Mouse (Mus musculus): Measurements from ENCODE around the gene Kctd11. TPM values are rescaled to one million over a fixed set of nuclear protein-coding genes. Genes with fewer than 3 reads are reported as not detected.

The Kctd11 gene
- polyA plus RNA-seq, 1 experiment from 2014 or later: 3.3 TPM

DNA sequence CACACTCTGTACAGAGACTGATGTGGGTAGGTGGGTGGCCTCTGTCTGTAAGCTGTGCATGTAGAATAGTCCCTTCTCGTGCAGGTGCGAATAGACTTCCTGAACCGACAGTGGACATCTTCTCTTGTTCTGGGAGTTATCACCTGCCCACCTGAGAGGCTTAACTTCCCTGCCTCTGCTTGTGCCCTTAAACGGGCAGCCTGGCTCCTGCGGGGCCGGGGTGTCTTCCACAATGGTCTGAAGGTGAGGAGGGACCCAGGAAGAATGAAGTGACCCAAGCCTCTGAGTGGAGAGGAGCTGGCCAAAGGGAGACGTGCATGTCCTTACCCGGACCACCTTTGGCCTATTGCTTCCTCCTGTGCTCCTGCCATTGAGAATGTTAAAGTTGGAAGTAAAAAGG is 29.0 kb upstream of the Kctd11 start:
- H3K27me3 ChIP-seq: no peaks in the 10 kb centered on the region
- H3K36me3 ChIP-seq: peaks cover 87% of the 10 kb centered on the region
- H3K27ac ChIP-seq (replicated peaks): no peak overlapping the region
- H3K9me3 ChIP-seq: no peaks in the 10 kb centered on the region
- ATAC-seq (ENCODE audit: low read depth): no peak
- no peak overlapping the region for H3K9ac ChIP-seq
- peaks cover 20% of the 10 kb centered on the region for H3K4me1 ChIP-seq (replicated peaks)
- H3K4me2 ChIP-seq: no peak overlapping the region
- 90% methylated on average over 8 of the region's 8 CpGs for WGBS
- no peak overlapping the region for H3K4me3 ChIP-seq

DNA sequence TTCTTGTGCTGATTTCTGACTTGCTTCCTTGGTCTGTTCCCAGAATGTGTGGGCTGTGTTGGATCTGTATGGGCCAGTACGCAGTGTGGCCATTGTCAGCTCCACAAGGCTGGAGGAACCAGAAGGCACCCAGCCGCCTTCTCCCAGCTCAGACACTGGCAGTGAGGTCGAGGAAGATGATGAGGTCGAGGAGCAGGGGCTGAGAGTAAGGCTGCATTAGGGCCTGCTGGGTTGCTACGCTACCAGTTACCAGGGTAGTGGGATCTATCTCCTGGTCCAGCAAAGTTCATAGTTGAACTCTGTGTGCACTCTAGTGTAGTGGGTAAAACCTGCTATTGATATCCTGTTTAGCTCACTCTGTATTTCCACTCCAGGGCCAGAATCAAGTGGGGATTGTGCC is 28.0 kb upstream of the Kctd11 start:
- Histone ChIP-seq H3K9ac (no peak overlapping the region), H3K4me1 (replicated peaks) (peaks cover 11% of the 10 kb centered on the region), H3K9me3 (no peaks in the 10 kb centered on the region), H3K4me3 (no peak overlapping the region), H3K4me2 (no peak overlapping the region), H3K36me3 (peaks cover 90% of the 10 kb centered on the region), H3K27me3 (no peaks in the 10 kb centered on the region), H3K27ac (replicated peaks) (no peak overlapping the region)
- 94% methylated on average over 5 of the region's 5 CpGs for WGBS
- no peak for ATAC-seq (ENCODE audit: low read depth)

DNA sequence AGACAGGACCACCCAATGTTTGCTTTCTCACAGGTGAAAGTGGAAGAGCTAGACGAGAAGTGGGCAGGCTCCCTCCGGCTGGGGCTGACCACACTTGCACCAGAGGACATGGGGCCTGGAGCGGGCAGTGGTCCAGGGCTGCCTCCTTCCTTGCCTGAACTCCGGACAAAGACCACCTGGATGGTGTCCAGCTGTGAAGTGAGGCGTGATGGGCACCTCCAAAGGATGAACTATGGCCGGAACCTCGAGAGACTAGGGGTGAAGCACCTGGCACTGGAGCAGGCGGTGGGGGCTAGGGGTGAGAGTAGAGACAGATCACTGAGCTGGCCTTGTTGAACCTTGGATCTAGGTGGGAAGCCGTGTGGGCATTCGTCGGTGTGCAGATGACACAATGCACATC is 27.4 kb upstream of the Kctd11 start:
- H3K36me3 ChIP-seq: peaks cover 96% of the 10 kb centered on the region
- H3K4me2 ChIP-seq: no peak overlapping the region
- H3K4me3 ChIP-seq: no peak overlapping the region
- H3K4me1 ChIP-seq (replicated peaks): peaks cover 10% of the 10 kb centered on the region
- H3K9me3 ChIP-seq: no peaks in the 10 kb centered on the region
- H3K9ac ChIP-seq: no peak overlapping the region
- WGBS: 95% methylated on average over 11 of the region's 11 CpGs
- H3K27me3 ChIP-seq: no peaks in the 10 kb centered on the region
- H3K27ac ChIP-seq (replicated peaks): no peak overlapping the region
- ATAC-seq (ENCODE audit: low read depth): no peak

DNA sequence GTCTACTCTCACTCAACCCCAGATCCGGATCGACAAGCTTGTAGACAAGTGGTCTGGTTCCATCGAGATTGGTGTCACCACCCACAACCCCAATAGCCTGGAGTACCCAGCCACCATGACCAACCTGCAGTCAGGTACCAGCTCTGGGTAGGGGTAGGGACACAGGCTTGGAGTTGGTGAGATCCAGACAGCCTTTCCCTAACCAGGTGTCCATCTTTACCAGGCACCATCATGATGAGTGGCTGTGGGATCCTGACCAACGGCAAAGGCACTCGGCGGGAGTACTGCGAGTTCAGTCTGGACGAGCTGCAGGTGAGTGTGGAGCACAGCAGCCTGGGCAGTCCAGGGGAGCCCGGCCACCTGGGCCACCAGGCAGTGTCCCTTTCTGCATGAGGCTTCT is 23.1 kb upstream of the Kctd11 start:
- WGBS: 96% methylated on average over 9 of the region's 9 CpGs
- ATAC-seq (ENCODE audit: low read depth): no peak
- Histone ChIP-seq H3K9me3 (no peaks in the 10 kb centered on the region), H3K27ac (replicated peaks) (no peak overlapping the region), H3K9ac (no peak overlapping the region), H3K4me3 (no peak overlapping the region), H3K36me3 (peaks cover 57% of the 10 kb centered on the region), H3K27me3 (no peaks in the 10 kb centered on the region), H3K4me2 (no peak overlapping the region), H3K4me1 (replicated peaks) (peaks cover 25% of the 10 kb centered on the region)

DNA sequence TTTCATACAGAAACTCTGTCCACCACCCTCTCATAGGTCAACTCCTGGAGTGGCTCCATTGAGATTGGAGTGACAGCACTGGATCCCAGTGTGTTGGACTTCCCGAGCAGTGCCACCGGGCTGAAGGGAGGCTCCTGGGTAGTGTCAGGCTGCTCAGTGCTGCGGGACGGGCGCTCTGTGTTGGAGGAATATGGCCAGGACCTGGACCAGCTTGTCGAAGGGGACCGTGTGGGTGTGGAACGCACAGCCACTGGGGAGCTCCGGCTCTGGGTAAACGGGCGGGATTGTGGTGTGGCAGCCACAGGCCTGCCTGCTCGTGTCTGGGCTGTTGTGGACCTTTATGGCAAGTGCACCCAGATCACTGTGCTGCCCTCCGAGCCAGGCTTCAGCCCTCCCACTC is 21.8 kb upstream of the Kctd11 start:
- Histone ChIP-seq H3K9ac (peak overlapping the region; percentile 97), H3K27me3 (no peaks in the 10 kb centered on the region), H3K4me2 (peak overlapping the region; percentile 98), H3K36me3 (peaks cover 44% of the 10 kb centered on the region), H3K9me3 (no peaks in the 10 kb centered on the region), H3K4me3 (peak overlapping the region; percentile 76), H3K27ac (replicated peaks) (no peak overlapping the region), H3K4me1 (replicated peaks) (peaks cover 38% of the 10 kb centered on the region)
- 85% methylated on average over 13 of the region's 13 CpGs for WGBS
- no peak for ATAC-seq (ENCODE audit: low read depth)

DNA sequence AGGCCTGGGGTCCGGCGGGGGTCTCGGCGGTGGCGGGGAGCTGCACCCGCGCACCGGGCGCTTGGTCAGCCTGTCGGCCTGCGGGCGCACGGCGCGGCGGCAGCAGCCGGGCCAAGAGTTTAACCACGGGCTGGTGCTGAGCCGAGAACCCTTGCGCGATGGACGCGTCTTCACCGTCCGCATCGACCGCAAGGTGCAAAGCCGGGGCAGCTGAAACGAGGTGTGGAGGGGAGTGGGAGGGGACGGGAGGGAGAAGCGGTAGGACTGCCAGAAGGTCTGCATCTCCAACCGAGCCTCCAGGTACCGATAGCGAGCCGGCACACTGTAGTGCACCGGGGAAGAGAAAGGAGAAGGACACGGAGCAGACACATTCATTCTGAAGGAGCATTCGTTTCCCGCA is 20.8 kb upstream of the Kctd11 start:
- Histone ChIP-seq H3K27me3 (no peaks in the 10 kb centered on the region), H3K27ac (replicated peaks) (peak overlapping the region; percentile 98), H3K4me1 (replicated peaks) (peaks cover 38% of the 10 kb centered on the region), H3K36me3 (peaks cover 34% of the 10 kb centered on the region), H3K9me3 (no peaks in the 10 kb centered on the region), H3K4me2 (peak overlapping the region; percentile 98), H3K9ac (peak overlapping the region; percentile 97), H3K4me3 (peak overlapping the region; percentile 76)
- 0% methylated on average over 31 of the region's 39 CpGs for WGBS
- no peak; the same call in 1 of the 2 replicates for ATAC-seq (ENCODE audit: low read depth)

DNA sequence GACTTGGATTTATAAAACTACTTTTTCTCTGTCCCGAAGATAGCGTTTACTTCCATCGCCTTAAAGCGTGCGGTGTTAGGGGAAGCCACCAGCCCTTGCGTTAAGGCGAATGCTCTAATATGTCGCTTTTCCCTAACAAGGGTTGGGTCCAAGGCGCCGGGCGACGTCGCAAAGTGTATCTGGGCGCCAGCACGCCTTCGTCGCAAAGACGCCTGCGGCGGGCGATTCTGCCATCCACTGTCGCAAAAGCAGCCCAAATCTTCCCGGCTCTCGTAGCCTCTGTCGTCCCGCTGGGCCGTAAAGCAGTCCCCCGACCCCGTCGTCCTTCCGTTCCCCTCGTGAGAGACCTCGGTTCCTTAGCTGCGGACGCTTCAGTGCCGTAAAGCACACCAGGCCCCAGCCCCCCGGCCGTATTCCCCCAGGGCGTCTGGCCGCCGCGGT is 20.2 kb upstream of the Kctd11 start:
- peak overlapping the region; percentile 97 for H3K9ac ChIP-seq
- under 1% methylated on average over 42 of the region's 42 CpGs for WGBS
- H3K4me2 ChIP-seq: peak overlapping the region; percentile 98
- no peaks in the 10 kb centered on the region for H3K27me3 ChIP-seq
- ATAC-seq (ENCODE audit: low read depth): peak; percentile 81
- H3K9me3 ChIP-seq: no peaks in the 10 kb centered on the region
- peaks cover 28% of the 10 kb centered on the region for H3K36me3 ChIP-seq
- peaks cover 38% of the 10 kb centered on the region for H3K4me1 ChIP-seq (replicated peaks)
- H3K4me3 ChIP-seq: peak overlapping the region; percentile 76
- peak overlapping the region; percentile 98 for H3K27ac ChIP-seq (replicated peaks)

DNA sequence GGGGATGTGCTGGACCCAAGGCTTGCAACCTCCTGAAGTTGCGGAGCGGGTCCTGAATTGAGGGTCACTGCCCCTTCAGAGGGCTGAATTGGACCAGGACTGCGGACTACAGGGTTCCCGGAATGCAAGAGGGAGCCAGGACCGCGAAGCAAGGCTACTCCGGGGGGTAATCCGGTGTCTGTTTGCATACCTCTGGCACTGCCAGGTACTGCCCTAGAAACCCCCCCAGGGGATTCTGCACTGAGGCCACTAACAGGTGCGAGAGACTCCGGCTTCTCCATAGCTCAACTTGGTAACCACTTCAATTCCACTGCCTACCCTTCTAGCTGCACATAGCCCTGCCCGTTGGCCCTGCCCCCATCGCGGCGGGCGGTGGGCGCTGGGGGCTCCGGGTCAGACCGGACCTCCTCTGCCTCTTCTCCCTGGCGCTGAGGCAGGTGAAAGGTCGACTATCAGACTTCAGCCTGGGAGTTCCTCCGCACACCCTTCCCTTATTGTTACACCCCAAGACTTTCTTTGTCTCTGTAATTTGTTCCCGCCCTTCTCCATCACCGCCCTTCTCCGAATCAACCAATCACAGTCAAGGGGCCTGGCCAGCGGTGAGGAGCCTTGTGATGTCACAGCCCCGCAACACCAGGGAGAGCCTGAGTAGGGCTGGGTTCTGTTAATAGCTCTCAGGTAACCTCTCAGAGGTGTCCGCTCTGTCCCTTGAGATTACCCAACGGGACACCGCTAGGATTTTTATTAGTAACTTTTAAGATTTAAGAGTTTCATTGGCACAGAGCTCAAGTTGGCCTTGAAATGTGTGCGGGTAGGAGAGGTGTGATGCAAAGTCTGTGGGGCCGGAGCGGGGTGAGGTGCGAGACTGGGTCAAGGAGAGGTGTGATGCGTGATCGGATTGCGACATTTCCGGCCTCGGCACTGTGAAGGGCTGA is 19.5 kb upstream of the Kctd11 start, which contains the start of the genes 2810408A11Rik and Neurl4:
TSS of gene 2810408A11Rik (minus strand) at position 517 of the 935 bp plus-strand sequence.
TSS of gene Neurl4 (plus strand) at position 602 of the 935 bp plus-strand sequence.
- H3K4me1 ChIP-seq (replicated peaks): peaks cover 38% of the 10 kb centered on the region
- H3K36me3 ChIP-seq: peaks cover 21% of the 10 kb centered on the region
- H3K4me3 ChIP-seq: peak within 1 kb of the TSS; percentile 76
- peak; percentile 96 for ATAC-seq (ENCODE audit: low read depth)
- under 1% methylated on average over 38 of the region's 38 CpGs for WGBS
- peak within 1 kb of the TSS; percentile 98 for H3K27ac ChIP-seq (replicated peaks)
- no peaks in the 10 kb centered on the region for H3K9me3 ChIP-seq
- H3K27me3 ChIP-seq: no peaks in the 10 kb centered on the region
- peak within 1 kb of the TSS; percentile 97 for H3K9ac ChIP-seq
- H3K4me2 ChIP-seq: peak within 1 kb of the TSS; percentile 98

DNA sequence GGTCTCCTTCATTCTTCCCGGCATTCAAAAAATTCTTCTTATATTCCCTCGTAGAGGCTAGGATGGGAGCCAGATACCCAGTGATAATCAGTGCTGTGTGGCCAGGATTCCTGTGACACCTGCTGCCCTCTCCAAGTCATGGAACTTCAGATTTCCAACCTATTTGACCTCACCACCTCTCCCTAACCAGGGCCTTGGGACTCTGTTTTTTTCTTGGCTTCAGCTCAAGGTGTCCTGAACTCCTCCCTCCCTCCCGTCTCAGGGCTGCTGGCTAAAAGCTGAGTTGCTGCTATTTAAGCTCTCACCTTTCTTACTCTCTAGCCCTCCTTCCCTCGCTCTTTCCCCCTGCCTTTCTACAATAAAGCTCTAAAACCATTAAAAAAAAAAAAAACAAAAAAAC is 18.7 kb upstream of the Kctd11 start:
- H3K9ac ChIP-seq: peak overlapping the region; percentile 97
- H3K36me3 ChIP-seq: peaks cover 15% of the 10 kb centered on the region
- H3K27ac ChIP-seq (replicated peaks): peak overlapping the region; percentile 98; the same call in 1 of the 2 replicates
- H3K9me3 ChIP-seq: no peaks in the 10 kb centered on the region
- WGBS: 23% methylated on average over 4 of the region's 4 CpGs
- peak overlapping the region; percentile 98 for H3K4me2 ChIP-seq
- H3K4me3 ChIP-seq: peak overlapping the region; percentile 76
- H3K4me1 ChIP-seq (replicated peaks): peaks cover 38% of the 10 kb centered on the region
- ATAC-seq (ENCODE audit: low read depth): no peak
- H3K27me3 ChIP-seq: no peaks in the 10 kb centered on the region

DNA sequence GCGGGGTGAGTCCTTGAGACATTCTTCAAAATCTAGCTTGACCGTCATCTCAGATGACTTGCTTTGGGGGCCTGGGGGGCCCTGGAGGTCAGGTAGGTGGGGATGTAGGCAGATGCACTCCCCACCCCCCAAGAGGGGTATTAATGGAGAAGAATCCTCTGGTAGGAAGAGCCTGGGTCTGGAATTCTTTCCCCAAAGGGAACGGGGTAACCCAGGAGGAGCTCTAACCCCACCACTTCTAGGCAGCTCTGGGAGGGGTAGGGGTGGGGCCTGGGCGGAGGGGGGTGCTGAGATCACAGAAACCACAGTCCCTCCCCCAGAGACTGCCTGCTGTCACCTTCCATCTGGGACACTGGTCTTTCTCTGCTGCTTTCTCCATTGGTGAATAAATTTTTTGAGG is 14.1 kb upstream of the Kctd11 start, which contains the start of gene Acap1:
TSS of gene Acap1 (minus strand) at position 249 of the 400 bp plus-strand sequence.
- no peak within 1 kb of the TSS for H3K27ac ChIP-seq (replicated peaks)
- no peaks in the 10 kb centered on the region for H3K9me3 ChIP-seq
- H3K36me3 ChIP-seq: no peaks in the 10 kb centered on the region
- peaks cover 28% of the 10 kb centered on the region for H3K4me1 ChIP-seq (replicated peaks)
- H3K4me2 ChIP-seq: no peak within 1 kb of the TSS
- ATAC-seq (ENCODE audit: low read depth): no peak
- 77% methylated on average over 4 of the region's 4 CpGs for WGBS
- H3K27me3 ChIP-seq: no peaks in the 10 kb centered on the region
- H3K4me3 ChIP-seq: no peak within 1 kb of the TSS
- H3K9ac ChIP-seq: no peak within 1 kb of the TSS

DNA sequence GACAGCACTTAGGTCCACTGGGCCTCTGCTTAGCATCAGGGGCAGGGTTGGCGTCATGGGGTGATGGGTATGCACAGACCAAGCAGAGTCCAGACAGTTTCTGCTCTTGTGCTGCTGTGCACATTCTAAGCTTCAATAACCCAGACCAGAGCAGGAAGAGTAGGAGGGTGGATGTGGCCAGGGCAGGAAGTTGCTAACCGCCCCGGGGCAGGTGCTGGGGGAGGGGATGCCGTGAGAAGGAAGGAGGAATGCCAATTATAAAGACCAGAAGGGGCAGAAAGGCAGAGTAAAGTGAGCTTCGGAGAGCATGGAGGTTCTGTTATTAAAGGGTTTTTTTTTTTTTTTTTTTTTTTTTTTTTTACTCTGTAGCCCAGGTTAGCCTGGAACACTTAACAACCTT is 13.5 kb upstream of the Kctd11 start:
- 80% methylated on average over 5 of the region's 5 CpGs for WGBS
- H3K4me2 ChIP-seq: no peak overlapping the region
- peaks cover 22% of the 10 kb centered on the region for H3K4me1 ChIP-seq (replicated peaks)
- no peaks in the 10 kb centered on the region for H3K27me3 ChIP-seq
- H3K9ac ChIP-seq: no peak overlapping the region
- no peaks in the 10 kb centered on the region for H3K36me3 ChIP-seq
- H3K4me3 ChIP-seq: no peak overlapping the region
- no peak overlapping the region for H3K27ac ChIP-seq (replicated peaks)
- ATAC-seq (ENCODE audit: low read depth): no peak
- no peaks in the 10 kb centered on the region for H3K9me3 ChIP-seq

DNA sequence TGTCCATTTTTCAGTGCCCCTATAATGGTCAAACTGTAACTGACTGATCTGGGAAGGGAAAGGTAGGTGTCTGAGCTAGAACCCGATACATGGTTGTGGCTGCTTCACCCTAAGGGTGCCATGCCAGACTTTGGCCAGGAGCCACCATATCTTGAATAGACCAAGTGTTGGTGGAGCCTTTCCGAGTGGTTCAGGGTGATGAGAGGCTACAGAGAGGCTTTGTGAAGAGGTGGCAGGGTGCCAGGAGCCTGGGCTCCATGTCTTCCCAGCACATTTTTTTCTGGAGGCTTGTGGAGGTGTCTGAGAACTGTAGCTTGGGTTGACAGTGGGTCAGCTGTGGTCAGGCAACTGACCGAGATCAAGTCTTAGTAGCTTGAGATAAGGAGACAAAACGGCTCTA is 10.3 kb upstream of the Kctd11 start:
- Histone ChIP-seq H3K27ac (replicated peaks) (no peak overlapping the region), H3K4me2 (no peak overlapping the region), H3K4me1 (replicated peaks) (peaks cover 5% of the 10 kb centered on the region; the same call in 1 of the 2 replicates), H3K36me3 (no peaks in the 10 kb centered on the region), H3K9ac (no peak overlapping the region), H3K4me3 (no peak overlapping the region), H3K27me3 (no peaks in the 10 kb centered on the region), H3K9me3 (no peaks in the 10 kb centered on the region)
- ATAC-seq (ENCODE audit: low read depth): no peak; the same call in 1 of the 2 replicates
- 71% methylated on average over 4 of the region's 4 CpGs for WGBS
